Mouse (Mus musculus): ENCODE data around the gene Mgea5. TPM values are rescaled to one million over a fixed set of nuclear protein-coding genes. Genes with fewer than 3 reads are reported as not detected.

The Mgea5 gene
- polyA plus RNA-seq, 1 experiment = 147 TPM

- DNase-seq (ENCODE audit: extremely low spot score in 1 of 2, low spot score in 1 of 2) = no peak
Measured at GRCm38 (mm10) chr19:45734762-45735161, 48.9 kb downstream of the Mgea5 start.

DNA sequence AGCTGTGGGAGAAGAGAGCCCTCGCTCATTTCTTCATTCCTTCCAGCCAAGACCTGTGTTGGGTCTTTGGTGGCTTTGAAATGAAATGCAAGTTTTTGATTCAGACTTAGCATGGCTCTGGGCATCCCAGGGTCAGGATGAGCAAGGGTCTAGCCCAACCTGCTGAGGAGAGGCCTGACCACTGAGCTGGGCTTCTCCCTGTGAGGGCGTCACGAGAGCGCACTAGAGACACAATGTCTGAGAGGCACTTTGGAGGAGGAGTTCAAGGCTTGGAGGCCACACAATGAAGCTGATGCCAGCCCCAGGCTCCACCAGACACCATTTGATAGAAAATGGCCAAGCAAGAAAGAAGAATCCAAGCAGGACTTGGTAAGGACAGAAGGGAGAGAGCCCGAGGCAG is 49.4 kb downstream of the Mgea5 start:
- no peak for DNase-seq (ENCODE audit: extremely low spot score in 1 of 2, low spot score in 1 of 2)

DNA sequence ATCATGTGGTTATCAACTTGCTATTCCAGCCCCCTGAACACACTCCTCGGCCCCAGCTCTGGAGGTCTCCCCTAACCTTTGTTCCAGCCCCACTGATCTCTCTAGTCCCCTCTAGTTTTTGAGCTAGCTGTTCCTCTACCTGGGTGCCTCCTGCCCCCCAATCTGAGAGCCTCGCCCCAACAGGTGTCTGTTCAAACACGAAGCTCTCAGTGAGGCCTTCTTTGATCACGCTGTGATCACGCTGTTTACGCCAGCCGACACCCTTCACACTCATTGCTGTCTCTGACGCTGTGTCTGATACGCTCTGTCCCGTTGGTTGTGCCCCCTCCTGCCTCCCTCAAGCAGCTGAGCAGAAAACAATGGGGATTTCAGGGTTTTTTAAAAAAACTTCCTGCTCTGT is 50.1 kb downstream of the Mgea5 start:
- DNase-seq (ENCODE audit: extremely low spot score in 1 of 2, low spot score in 1 of 2) = no peak

DNA sequence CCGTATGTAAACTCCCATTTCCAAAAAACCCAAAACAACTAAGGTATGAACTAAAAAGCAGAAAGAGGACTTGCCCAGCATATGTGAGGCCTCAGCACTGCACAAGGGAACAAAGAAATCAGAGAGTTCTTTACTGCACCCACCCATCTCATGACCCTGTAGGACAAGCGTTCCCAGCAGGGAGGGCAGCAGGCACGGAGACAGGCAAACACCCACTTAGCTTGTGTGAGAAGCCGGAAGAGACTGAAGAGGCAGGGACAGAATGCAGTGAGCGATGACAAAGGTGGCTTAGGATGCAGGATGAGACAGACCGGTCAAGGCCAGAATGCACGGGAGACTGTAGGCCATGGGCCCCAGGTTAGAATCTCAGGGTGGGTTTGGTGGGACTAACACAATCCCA is 52.0 kb downstream of the Mgea5 start:
- DNase-seq (ENCODE audit: extremely low spot score in 1 of 2, low spot score in 1 of 2) = no peak

DNA sequence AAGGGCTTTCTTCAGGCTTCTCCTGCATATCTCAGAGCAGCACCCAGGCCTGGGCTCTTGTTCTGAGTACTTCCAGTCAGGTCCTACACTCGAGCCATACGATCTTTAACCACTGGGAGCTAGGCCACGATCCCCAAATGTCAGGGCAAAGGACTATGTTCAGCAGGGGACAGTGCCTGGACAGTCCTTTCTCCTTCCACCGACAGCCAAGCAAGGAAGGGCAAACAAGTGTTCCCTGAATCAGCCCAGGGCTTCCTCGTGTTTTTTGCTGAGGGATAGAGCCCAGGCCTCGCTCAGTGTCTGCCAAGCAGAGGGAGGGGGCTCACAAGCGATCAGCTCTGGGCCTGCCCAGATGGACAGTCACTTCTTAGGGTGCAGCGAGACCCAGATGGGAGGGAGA is 53.6 kb downstream of the Mgea5 start:
- DNase-seq (ENCODE audit: extremely low spot score in 1 of 2, low spot score in 1 of 2) = no peak

- no peak for DNase-seq (ENCODE audit: extremely low spot score in 1 of 2, low spot score in 1 of 2)
Measured at GRCm38 (mm10) chr19:45727231-45727630, 56.4 kb downstream of the Mgea5 start.

DNA sequence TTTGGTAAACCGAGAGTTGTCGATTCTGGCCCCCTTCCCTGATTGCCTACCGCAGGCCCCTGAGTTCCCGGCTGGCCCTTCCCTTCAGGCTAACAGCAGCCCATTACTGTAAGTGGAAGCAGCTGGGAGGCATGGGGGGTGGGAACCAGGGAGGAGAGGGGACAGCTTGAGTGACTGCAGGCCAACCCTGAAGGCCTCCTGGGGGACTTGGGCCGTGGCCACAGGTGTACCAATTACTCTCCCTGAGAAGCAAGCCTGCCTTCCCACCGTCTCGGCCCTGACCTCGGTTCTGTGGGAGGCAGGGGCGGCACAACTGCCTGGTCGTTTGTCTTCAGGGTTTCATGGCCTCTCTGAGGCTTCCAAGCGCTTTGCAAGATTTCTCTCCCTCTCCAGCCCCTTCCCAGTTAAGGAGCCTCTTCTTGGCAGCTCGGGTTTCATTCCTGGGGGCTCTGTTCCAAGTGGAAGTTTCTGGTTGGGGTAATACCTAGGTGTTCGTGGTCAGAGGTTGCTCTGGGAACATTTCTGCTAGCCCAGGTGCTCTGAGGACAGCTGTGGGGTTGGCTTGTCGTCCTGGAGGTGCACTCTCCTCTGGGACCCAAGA is 57.9 kb downstream of the Mgea5 start:
- no peak for DNase-seq (ENCODE audit: extremely low spot score in 1 of 2, low spot score in 1 of 2)

DNA sequence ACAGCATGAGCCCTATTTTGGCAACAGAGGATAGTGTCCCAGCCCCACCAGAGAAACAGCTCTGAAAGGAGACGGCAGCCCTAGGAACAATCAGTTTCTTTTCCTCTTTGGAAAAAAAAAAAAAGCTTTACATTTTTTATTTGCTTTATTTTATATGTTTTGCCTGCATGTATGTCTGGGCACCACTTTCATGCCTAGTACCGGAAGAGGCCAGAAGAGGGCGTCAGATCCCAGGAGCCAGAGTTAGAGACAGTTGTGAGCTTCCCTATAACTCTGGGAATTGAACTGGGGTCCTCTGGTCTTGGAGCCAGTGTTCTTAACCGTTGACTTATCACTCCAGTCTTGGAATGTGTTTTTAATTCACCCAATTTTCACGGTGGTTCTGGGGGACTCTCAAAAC is 61.4 kb downstream of the Mgea5 start:
- DNase-seq (ENCODE audit: extremely low spot score in 1 of 2, low spot score in 1 of 2) = no peak

DNA sequence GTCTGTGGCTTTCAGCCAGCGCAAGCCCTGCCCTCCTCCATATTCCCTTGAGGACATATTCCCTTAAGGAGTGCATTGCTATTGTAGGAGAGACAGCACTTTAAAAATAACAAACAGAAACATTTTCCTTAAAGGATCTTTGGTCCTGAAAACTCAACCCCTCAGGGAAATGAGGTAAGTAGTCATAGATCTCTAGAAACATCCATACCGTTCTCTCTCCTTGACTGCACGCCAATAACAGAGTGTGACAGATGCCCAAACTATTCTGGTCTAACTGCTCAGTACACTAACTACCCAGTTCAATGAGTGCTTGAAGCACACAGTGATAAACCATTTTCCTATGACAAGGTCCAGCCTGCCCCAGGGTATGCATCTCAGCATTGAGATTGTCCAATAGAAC is 65.4 kb downstream of the Mgea5 start:
- DNase-seq (ENCODE audit: extremely low spot score in 1 of 2, low spot score in 1 of 2) = no peak

DNA sequence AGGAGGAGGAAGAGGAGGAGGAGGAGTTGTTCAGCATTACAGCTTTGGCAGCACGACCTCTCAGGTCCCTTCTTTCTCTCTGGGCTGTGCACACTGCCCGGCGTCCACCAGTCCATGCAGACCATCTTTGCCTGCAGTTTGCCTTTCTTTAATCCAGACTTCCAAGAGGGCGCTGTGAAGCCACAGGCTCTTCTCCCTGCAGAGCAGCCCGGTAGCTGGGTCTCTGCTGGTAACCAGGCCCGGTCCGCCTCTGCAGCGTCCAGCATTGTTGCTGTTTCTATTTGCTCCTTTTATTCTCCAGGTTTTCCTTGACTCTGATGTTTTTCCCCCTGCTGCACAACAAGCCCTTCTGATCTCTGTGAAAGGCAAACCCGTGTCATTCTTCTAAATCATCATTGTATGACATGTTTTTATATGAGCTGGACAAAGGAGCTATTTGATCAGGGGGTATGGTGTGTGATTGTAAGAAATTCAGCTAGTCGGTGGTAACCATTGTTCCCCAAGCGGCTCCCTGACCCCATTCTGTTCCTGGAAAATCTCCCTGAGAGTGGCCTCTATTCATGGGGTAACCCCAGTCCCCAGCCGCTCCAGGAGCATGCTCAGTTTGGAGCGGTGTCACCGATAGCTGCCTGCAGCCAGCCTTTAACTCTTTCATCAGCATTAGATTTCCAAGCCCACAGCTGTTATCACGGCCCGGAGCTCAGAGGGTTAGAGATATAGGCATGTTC is 66.0 kb downstream of the Mgea5 start:
- peak in 1 of 2 experiments; percentile 57 for DNase-seq (ENCODE audit: extremely low spot score in 1 of 2, low spot score in 1 of 2)

GRCm38 (mm10) chr19:45708704-45709103 is 74.9 kb downstream of the Mgea5 start:
- no peak for DNase-seq (ENCODE audit: extremely low spot score in 1 of 2, low spot score in 1 of 2)

Other genes starting within 250 kb of the Mgea5 start
- gene Poll, start 223.3 kb downstream of the Mgea5 start, polyA plus RNA-seq (2012; rRNA removed) = 8.9 and 10.7 TPM in 2 replicates
- gene Gm17018, start 223.2 kb downstream of the Mgea5 start, polyA plus RNA-seq (2012; rRNA removed) = 51.8 and 52.6 TPM in 2 replicates
- gene Fbxw4, start 123.5 kb downstream of the Mgea5 start, polyA plus RNA-seq (2012; rRNA removed) = 53.4 and 66.2 TPM in 2 replicates
- not detected in 2 replicates for gene Fgf8, start 40.9 kb downstream of the Mgea5 start, polyA plus RNA-seq (2012; rRNA removed)
- 16.3 and 17.5 TPM in 2 replicates for gene Npm3, start 34.2 kb downstream of the Mgea5 start, polyA plus RNA-seq (2012; rRNA removed)
- gene Kcnip2, start 32.2 kb upstream of the Mgea5 start, polyA plus RNA-seq (2012; rRNA removed) = 141 and 182 TPM in 2 replicates
- 14.9 and 16.2 TPM in 2 replicates for gene Armh3, start 214.7 kb upstream of the Mgea5 start, polyA plus RNA-seq (2012; rRNA removed)
- gene Hps6, start 219.7 kb upstream of the Mgea5 start, polyA plus RNA-seq (2012; rRNA removed) = 3.1 and 3.6 TPM in 2 replicates

Data from frontal cortex, adult 2 months (tissue).